18 mouse cellular contexts compared by ENCODE assay signal in genomic region chr9:63809901-63810587, GRCm38 (mm10). TPM values are rescaled to one million over a fixed set of nuclear protein-coding genes. Genes with fewer than 3 reads are reported as not detected.
DNase-seq lines count a peak whose midpoint lies in the region; ATAC-seq and TF ChIP-seq lines count a peak whose summit lies in the region.
"Had no signal": no experiment of that assay in that cellular context is flagged by ENCODE, and none has a peak within 500 bp of the region (broad histone marks: within the 10 kb centered on the region; RNA-seq: fewer than 3 reads in every experiment).

No protein-coding gene starts in this region.

- no peak overlapping the region for H3K4me3 ChIP-seq in lung, postnatal 0 days (ENCODE audit: low read depth, low read length)
- no peak overlapping the region for H3K4me3 ChIP-seq in embryonic fibroblast, embryonic 13.5 days (ENCODE audit: insufficient read depth, low read length)
- H3K4me3 ChIP-seq: forebrain, embryonic 12.5 days; gastrocnemius, adult 2 months; lung, embryonic 15.5 days; neural tube, embryonic 13.5 days had no signal

- no peak for TF ChIP-seq EP300 in lung, postnatal 0 days (IDR thresholded peaks at IDR 0.05)

- H3K9ac ChIP-seq in lung, postnatal 0 days (replicated peaks; ENCODE audit: low read depth), result no peak overlapping the region
- H3K9ac ChIP-seq: forebrain, embryonic 12.5 days; lung, embryonic 15.5 days; neural tube, embryonic 13.5 days had no signal

- TF ChIP-seq CTCF in lung, postnatal 0 days (IDR thresholded peaks at IDR 0.05), result no peak
- TF ChIP-seq CTCF in embryonic fibroblast, embryonic 13.5 days (IDR thresholded peaks at IDR 0.05; ENCODE audit: borderline replicate concordance, insufficient read depth, low read length), result no peak

- no peak for TF ChIP-seq POLR2A in embryonic fibroblast, embryonic 13.5 days (IDR thresholded peaks at IDR 0.05; ENCODE audit: low read depth, low read length)

- H3K9me3 ChIP-seq in lung, postnatal 0 days (ENCODE audit: low read length), result no peaks in the 10 kb centered on the region
- H3K9me3 ChIP-seq: forebrain, embryonic 12.5 days; lung, embryonic 15.5 days; neural tube, embryonic 13.5 days had no signal

- H3K27ac ChIP-seq in lung, postnatal 0 days (ENCODE audit: low read length), result no peak overlapping the region
- peak overlapping the region; percentile 1; the same call in 1 of the 2 replicates for H3K27ac ChIP-seq in embryonic fibroblast, embryonic 13.5 days (ENCODE audit: insufficient read depth, low read length)
- H3K27ac ChIP-seq: forebrain, embryonic 12.5 days; gastrocnemius, adult 2 months; lung, embryonic 15.5 days; neural tube, embryonic 13.5 days had no signal

- no peak overlapping the region for H3K4me2 ChIP-seq in lung, postnatal 0 days (replicated peaks; ENCODE audit: low read depth, low read length)
- H3K4me2 ChIP-seq: forebrain, embryonic 12.5 days; liver, embryonic 11.5 days; lung, embryonic 15.5 days; neural tube, embryonic 13.5 days had no signal

- 32% methylated on average over 3 of the region's 3 CpGs for WGBS in lung, postnatal 0 days

- no peaks in the 10 kb centered on the region for H3K27me3 ChIP-seq in lung, postnatal 0 days (replicated peaks; ENCODE audit: insufficient read depth, low read length)
- H3K27me3 ChIP-seq: forebrain, embryonic 12.5 days; lung, embryonic 15.5 days; neural tube, embryonic 13.5 days had no signal

- DNase-seq in embryo, embryonic 10.5 days (ENCODE audit: low spot score), result peak; percentile 41
- no peak for DNase-seq in embryo, embryonic 11 days
- DNase-seq in lung, adult 18-20 months, result peak; percentile 11 to 14
- DNase-seq in lung, postnatal 0 days (ENCODE audit: low spot score), result no peak
- DNase-seq in NIH3T3 (ENCODE audit: low read depth), result peak; percentile 90
- no peak for DNase-seq in spleen, adult 12 weeks (ENCODE audit: low spot score)
- DNase-seq: cerebellum, adult 9-11 months; gastrocnemius, adult 2 months; heart, postnatal 36 days; kidney, adult 18-20 months; left cerebral cortex, postnatal 4 days; right cerebral cortex, adult 18-20 months; thymus, postnatal 14 days had no signal

- no peaks in the 10 kb centered on the region for H3K36me3 ChIP-seq in lung, postnatal 0 days (ENCODE audit: insufficient read depth, low read length)
- H3K36me3 ChIP-seq: forebrain, embryonic 12.5 days; lung, embryonic 15.5 days; neural tube, embryonic 13.5 days had no signal

- H3K4me1 ChIP-seq in lung, postnatal 0 days (ENCODE audit: insufficient read depth, low read depth, low read length), result no peaks in the 10 kb centered on the region
- no peaks in the 10 kb centered on the region; the same call in 1 of the 2 replicates for H3K4me1 ChIP-seq in embryonic fibroblast, embryonic 13.5 days (ENCODE audit: control insufficient read depth, insufficient read depth, low read length)

- ATAC-seq in lung, postnatal 0 days, result no peak

RNA-seq across cellular contexts. Expression of gene Smad3, which starts 52.2 kb away (rescaled TPM):
- 11.8 and 12.3 TPM in 2 replicates for polyA plus RNA-seq in lung, postnatal 0 days (2015; fragmentation: Nextera tagmentation; extraction: Ambion mirVana)
- 49.5 and 52.4 TPM in 2 replicates for polyA plus RNA-seq in embryonic fibroblast, embryonic 13.5 days (2011; ENCODE audit: insufficient read length, low read depth, missing spikeins)

Comparison
In these comparisons a context has a peak if more than half of its experiments do, and no peak if none do; other contexts are left out.
1. DNase-seq: peak in embryo, embryonic 10.5 days (single experiment), lung, adult 18-20 months (2 of 2) and NIH3T3 (single experiment); none in embryo, embryonic 11 days (single experiment), lung, postnatal 0 days (single experiment) and spleen, adult 12 weeks (single experiment).